Mouse (Mus musculus): ENCODE data around the gene Prkg1. TPM values are rescaled to one million over a fixed set of nuclear protein-coding genes. Genes with fewer than 3 reads are reported as not detected.

Prkg1 gene
- polyA plus RNA-seq, 1 experiment from 2014 or later = 6.0 TPM

- no peaks in the 10 kb centered on the region for H3K27me3 ChIP-seq (ENCODE audit: insufficient read depth, low read length)
- H3K9ac ChIP-seq = no peak overlapping the region
- no peaks in the 10 kb centered on the region for H3K36me3 ChIP-seq (ENCODE audit: insufficient read depth)
- no peaks in the 10 kb centered on the region for H3K4me1 ChIP-seq (ENCODE audit: insufficient read depth)
- ATAC-seq (ENCODE audit: insufficient read depth) (no peak), DNase-seq (no peak)
- H3K4me2 ChIP-seq = no peak overlapping the region
- H3K9me3 ChIP-seq (ENCODE audit: low read depth, low read length) = no peaks in the 10 kb centered on the region; the same call in 1 of the 2 replicates
- no peak overlapping the region for H3K4me3 ChIP-seq (ENCODE audit: low read depth, low read length)
- H3K27ac ChIP-seq (ENCODE audit: low read depth) = no peak overlapping the region
- TF ChIP-seq CTCF (IDR thresholded peaks at IDR 0.05; ENCODE audit: low read depth) = no peak
- WGBS = 22% methylated on average over 1 of the region's 1 CpGs
Measured at GRCm38 (mm10) chr19:30833045-30833651, 931.7 kb downstream of the Prkg1 start.

- Histone ChIP-seq H3K9ac (no peak overlapping the region), H3K36me3 (ENCODE audit: insufficient read depth) (no peaks in the 10 kb centered on the region), H3K27ac (ENCODE audit: low read depth) (no peak overlapping the region), H3K9me3 (ENCODE audit: low read depth, low read length) (no peaks in the 10 kb centered on the region; the same call in 1 of the 2 replicates), H3K27me3 (ENCODE audit: insufficient read depth, low read length) (no peaks in the 10 kb centered on the region), H3K4me2 (no peak overlapping the region), H3K4me3 (ENCODE audit: low read depth, low read length) (no peak overlapping the region), H3K4me1 (ENCODE audit: insufficient read depth) (no peaks in the 10 kb centered on the region)
- 80% methylated on average over 7 of the region's 7 CpGs for WGBS
- DNase-seq = no peak
- no peak for TF ChIP-seq CTCF (IDR thresholded peaks at IDR 0.05; ENCODE audit: low read depth)
- ATAC-seq (ENCODE audit: insufficient read depth) = no peak
Measured at GRCm38 (mm10) chr19:30829231-30829775, 935.5 kb downstream of the Prkg1 start.

DNA sequence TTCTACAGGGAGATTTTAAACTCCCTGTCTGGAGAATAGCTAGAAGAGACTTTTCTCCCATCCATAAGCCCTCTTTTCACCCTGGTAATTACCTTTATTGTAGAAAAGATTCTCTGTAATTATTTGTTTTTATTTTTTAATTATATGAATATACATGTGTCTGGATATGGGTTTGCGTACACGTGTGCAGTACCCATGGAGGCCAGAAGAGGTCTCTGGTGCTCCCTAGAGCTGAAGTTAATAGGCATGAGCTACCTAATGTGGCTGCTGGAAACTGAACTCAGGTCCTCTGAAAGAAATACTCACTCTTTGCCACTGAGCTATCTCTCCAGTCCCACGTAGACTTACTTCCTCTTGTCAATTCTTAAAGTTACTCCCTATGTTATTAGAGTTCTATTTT is 937.0 kb downstream of the Prkg1 start:
- WGBS = 84% methylated on average over 3 of the region's 3 CpGs
- no peak overlapping the region for H3K4me2 ChIP-seq
- no peak overlapping the region for H3K9ac ChIP-seq
- DNase-seq (peak; percentile 5), ATAC-seq (ENCODE audit: insufficient read depth) (no peak)
- no peaks in the 10 kb centered on the region; the same call in 1 of the 2 replicates for H3K9me3 ChIP-seq (ENCODE audit: low read depth, low read length)
- H3K36me3 ChIP-seq (ENCODE audit: insufficient read depth) = no peaks in the 10 kb centered on the region
- no peaks in the 10 kb centered on the region for H3K27me3 ChIP-seq (ENCODE audit: insufficient read depth, low read length)
- no peak overlapping the region for H3K4me3 ChIP-seq (ENCODE audit: low read depth, low read length)
- H3K27ac ChIP-seq (ENCODE audit: low read depth) = no peak overlapping the region
- TF ChIP-seq CTCF (IDR thresholded peaks at IDR 0.05; ENCODE audit: low read depth) = peak; percentile 32
- H3K4me1 ChIP-seq (ENCODE audit: insufficient read depth) = no peaks in the 10 kb centered on the region

- no peaks in the 10 kb centered on the region for H3K27me3 ChIP-seq (ENCODE audit: insufficient read depth, low read length)
- no peak overlapping the region for H3K4me3 ChIP-seq (ENCODE audit: low read depth, low read length)
- H3K4me2 ChIP-seq = no peak overlapping the region
- H3K4me1 ChIP-seq (ENCODE audit: insufficient read depth) = no peaks in the 10 kb centered on the region
- no peaks in the 10 kb centered on the region for H3K36me3 ChIP-seq (ENCODE audit: insufficient read depth)
- DNase-seq (no peak), ATAC-seq (ENCODE audit: insufficient read depth) (no peak)
- WGBS = 44% methylated on average over 2 of the region's 2 CpGs
- no peak for TF ChIP-seq CTCF (IDR thresholded peaks at IDR 0.05; ENCODE audit: low read depth)
- H3K9ac ChIP-seq = no peak overlapping the region
- H3K9me3 ChIP-seq (ENCODE audit: low read depth, low read length) = no peaks in the 10 kb centered on the region; the same call in 1 of the 2 replicates
- no peak overlapping the region for H3K27ac ChIP-seq (ENCODE audit: low read depth)
Measured at GRCm38 (mm10) chr19:30826106-30826505, 938.7 kb downstream of the Prkg1 start.

DNA sequence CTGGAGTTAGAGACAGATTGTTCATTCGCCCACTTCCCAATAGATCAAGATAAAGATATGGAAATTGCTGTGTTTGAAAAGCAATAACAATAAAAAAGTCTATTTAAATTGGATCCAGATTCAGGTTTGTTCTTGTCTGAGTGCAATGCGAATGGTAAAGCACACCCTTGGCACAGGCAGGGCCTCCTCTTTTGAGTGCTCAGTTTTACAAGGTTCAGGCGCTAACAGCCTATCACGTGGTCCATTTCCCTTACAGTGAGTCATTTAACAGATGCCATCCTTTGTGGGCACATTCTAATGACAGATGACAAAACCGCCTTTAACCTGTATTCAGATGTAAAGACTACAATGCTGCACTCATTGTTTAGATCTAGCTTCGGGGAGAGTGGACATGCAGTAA is 949.2 kb downstream of the Prkg1 start:
- no peak overlapping the region for H3K9ac ChIP-seq
- no peak for TF ChIP-seq CTCF (IDR thresholded peaks at IDR 0.05; ENCODE audit: low read depth)
- H3K36me3 ChIP-seq (ENCODE audit: insufficient read depth) = no peaks in the 10 kb centered on the region
- WGBS = 77% methylated on average over 6 of the region's 6 CpGs
- H3K9me3 ChIP-seq (ENCODE audit: low read depth, low read length) = no peaks in the 10 kb centered on the region
- no peaks in the 10 kb centered on the region for H3K27me3 ChIP-seq (ENCODE audit: insufficient read depth, low read length)
- H3K4me2 ChIP-seq = no peak overlapping the region
- DNase-seq = no peak
- no peak overlapping the region for H3K27ac ChIP-seq (ENCODE audit: low read depth)
- ATAC-seq (ENCODE audit: insufficient read depth) = no peak
- no peak overlapping the region for H3K4me3 ChIP-seq (ENCODE audit: low read depth, low read length)
- H3K4me1 ChIP-seq (ENCODE audit: insufficient read depth) = no peaks in the 10 kb centered on the region

DNA sequence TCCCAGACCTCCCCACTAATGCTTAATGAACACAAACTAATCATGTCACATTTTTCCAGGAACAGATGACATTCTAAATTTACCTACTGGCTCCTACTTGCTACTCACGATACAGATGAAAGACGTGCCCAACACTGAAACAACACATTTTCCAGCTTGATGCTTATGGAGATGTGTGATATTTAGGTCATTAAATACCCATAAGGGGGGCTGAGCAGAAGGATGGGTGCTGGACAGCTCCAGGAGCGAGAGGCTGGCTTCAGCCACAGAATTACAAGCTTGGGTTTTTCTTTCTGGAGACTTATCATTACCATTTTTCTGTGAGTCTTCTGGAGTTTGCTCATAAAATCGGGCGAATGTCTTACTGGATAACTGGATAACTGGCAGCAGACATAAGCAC is 958.6 kb downstream of the Prkg1 start:
- H3K36me3 ChIP-seq (ENCODE audit: insufficient read depth) = no peaks in the 10 kb centered on the region
- no peak overlapping the region for H3K27ac ChIP-seq (ENCODE audit: low read depth)
- no peak overlapping the region for H3K4me3 ChIP-seq (ENCODE audit: low read depth, low read length)
- no peaks in the 10 kb centered on the region for H3K4me1 ChIP-seq (ENCODE audit: insufficient read depth)
- no peak overlapping the region for H3K9ac ChIP-seq
- no peaks in the 10 kb centered on the region for H3K27me3 ChIP-seq (ENCODE audit: insufficient read depth, low read length)
- no peak overlapping the region for H3K4me2 ChIP-seq
- WGBS = 72% methylated on average over 5 of the region's 5 CpGs
- no peak for TF ChIP-seq CTCF (IDR thresholded peaks at IDR 0.05; ENCODE audit: low read depth)
- peak; percentile 43 for DNase-seq
- ATAC-seq (ENCODE audit: insufficient read depth) = no peak
- no peaks in the 10 kb centered on the region for H3K9me3 ChIP-seq (ENCODE audit: low read depth, low read length)

DNA sequence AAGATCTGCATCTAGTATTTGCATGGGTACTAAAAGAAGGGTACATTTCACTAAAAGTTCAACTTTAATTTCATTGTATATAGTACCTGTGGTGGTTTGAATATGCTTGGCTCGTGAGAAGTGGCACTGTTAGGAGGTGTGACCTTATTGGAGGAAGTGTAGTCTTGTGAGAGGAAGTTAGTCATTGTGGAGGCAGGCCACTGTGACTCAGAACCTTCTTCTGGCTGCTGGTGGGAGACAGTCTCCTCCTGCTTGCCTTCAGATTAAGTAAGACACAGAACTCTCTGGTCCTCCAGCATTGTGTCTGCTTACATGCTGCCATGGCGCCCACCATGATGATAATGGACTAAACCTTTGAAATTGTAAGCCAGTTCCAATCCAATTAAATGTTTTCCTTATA is 984.0 kb downstream of the Prkg1 start:
- WGBS = 72% methylated on average over 2 of the region's 2 CpGs
- no peak overlapping the region for H3K4me2 ChIP-seq
- DNase-seq = no peak
- H3K9ac ChIP-seq = no peak overlapping the region
- TF ChIP-seq CTCF (IDR thresholded peaks at IDR 0.05; ENCODE audit: low read depth) = no peak
- no peak for ATAC-seq (ENCODE audit: insufficient read depth)
- H3K4me1 ChIP-seq (ENCODE audit: insufficient read depth) = no peaks in the 10 kb centered on the region
- no peaks in the 10 kb centered on the region for H3K36me3 ChIP-seq (ENCODE audit: insufficient read depth)
- H3K27me3 ChIP-seq (ENCODE audit: insufficient read depth, low read length) = no peaks in the 10 kb centered on the region
- no peak overlapping the region for H3K27ac ChIP-seq (ENCODE audit: low read depth)
- H3K9me3 ChIP-seq (ENCODE audit: low read depth, low read length) = no peaks in the 10 kb centered on the region
- H3K4me3 ChIP-seq (ENCODE audit: low read depth, low read length) = no peak overlapping the region
